ENCODE assay signal across 10 mouse cellular contexts in the genomic region with DNA sequence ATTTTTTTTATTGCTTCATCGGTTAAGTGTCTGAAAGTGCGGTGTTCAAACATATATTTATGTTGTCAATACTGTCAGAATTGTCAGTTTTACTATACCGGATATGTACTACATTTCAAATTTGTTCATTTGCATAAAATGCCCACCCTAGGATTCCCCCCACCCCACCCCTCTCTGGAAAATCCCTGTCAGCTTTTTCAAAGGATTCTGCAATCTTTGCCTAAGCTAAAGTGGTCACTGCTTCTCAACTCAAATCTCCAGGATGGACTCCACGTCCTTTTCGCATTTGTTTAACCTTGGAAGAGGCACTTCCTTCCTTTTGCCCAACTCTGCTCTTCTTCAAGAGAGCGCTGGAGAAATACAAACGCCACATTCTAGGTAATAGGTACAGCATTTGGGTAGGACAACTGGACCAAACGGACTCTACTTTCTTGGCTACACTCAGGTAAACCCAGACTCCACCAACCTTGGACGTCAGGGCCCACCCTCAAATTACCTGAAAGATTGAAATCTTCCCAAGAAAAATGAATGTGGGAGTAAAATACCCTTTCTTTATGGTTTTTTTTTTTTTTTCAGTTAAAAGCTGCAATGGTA. TPM values are rescaled to one million over a fixed set of nuclear protein-coding genes. Genes with fewer than 3 reads are reported as not detected.
DNase-seq lines count a peak whose midpoint lies in the region; ATAC-seq lines count a peak whose summit lies in the region.
"Had no signal": no experiment of that assay in that cellular context is flagged by ENCODE, and none has a peak within 500 bp of the region (broad histone marks: within the 10 kb centered on the region; RNA-seq: fewer than 3 reads in every experiment).

No protein-coding gene starts in this region.

- peaks cover 15% of the 10 kb centered on the region for H3K4me1 ChIP-seq in neural tube, embryonic 11.5 days (ENCODE audit: control insufficient read depth, insufficient read depth, low read length)
- peaks cover 44% of the 10 kb centered on the region for H3K4me1 ChIP-seq in midbrain, embryonic 13.5 days (replicated peaks)

- intact Hi-C loops in gastrocnemius, postnatal 36 days (cut with DNase I), result no loop called here

- H3K36me3 ChIP-seq in neural tube, embryonic 11.5 days (ENCODE audit: control insufficient read depth, insufficient read depth, low read length), result no peaks in the 10 kb centered on the region
- H3K36me3 ChIP-seq in midbrain, embryonic 13.5 days, result no peaks in the 10 kb centered on the region
- H3K36me3 ChIP-seq: limb, embryonic 13.5 days had no signal

- peak overlapping the region; percentile 6; the same call in 1 of the 2 replicates for H3K4me2 ChIP-seq in neural tube, embryonic 11.5 days (ENCODE audit: low read depth)
- H3K4me2 ChIP-seq in midbrain, embryonic 13.5 days (replicated peaks), result peak overlapping the region; percentile 71
- H3K4me2 ChIP-seq: limb, embryonic 13.5 days had no signal

- H3K27me3 ChIP-seq in neural tube, embryonic 11.5 days (ENCODE audit: control insufficient read depth, insufficient read depth, low read length), result no peaks in the 10 kb centered on the region
- peaks cover 70% of the 10 kb centered on the region for H3K27me3 ChIP-seq in midbrain, embryonic 13.5 days

- ATAC-seq in neural tube, embryonic 11.5 days (ENCODE audit: insufficient read depth, low FRiP score, low TSS enrichment), result no peak
- no peak for ATAC-seq in midbrain, embryonic 13.5 days

- no peak overlapping the region for H3K4me3 ChIP-seq in neural tube, embryonic 11.5 days (ENCODE audit: low read depth, low read length)
- peak overlapping the region; percentile 71 for H3K4me3 ChIP-seq in midbrain, embryonic 13.5 days (replicated peaks)
- H3K4me3 ChIP-seq: limb, embryonic 13.5 days had no signal

- H3K9me3 ChIP-seq in neural tube, embryonic 11.5 days (ENCODE audit: control insufficient read depth, low read length), result no peaks in the 10 kb centered on the region
- no peaks in the 10 kb centered on the region for H3K9me3 ChIP-seq in midbrain, embryonic 13.5 days
- H3K9me3 ChIP-seq: limb, embryonic 13.5 days had no signal

- WGBS in neural tube, embryonic 11.5 days, result 27% methylated on average over 9 of the region's 9 CpGs
- WGBS in midbrain, embryonic 13.5 days, result 8% methylated on average over 9 of the region's 9 CpGs

- DNase-seq in adrenal gland, adult 2 months, result peak; percentile 41
- DNase-seq in adrenal gland, adult 8-10 months, result no peak
- DNase-seq in neural tube, embryonic 11.5 days (ENCODE audit: low spot score), result no peak
- no peak for DNase-seq in neural tube, embryonic 10.5 days (ENCODE audit: extremely low spot score, low spot score)
- DNase-seq in gastrocnemius, postnatal 36 days, result no peak
- DNase-seq in MN1 (ENCODE audit: low spot score), result no peak
- no peak for DNase-seq in spleen, postnatal 10 days (ENCODE audit: low spot score in 2 of 2)
- DNase-seq: thymus, postnatal 25 days had no signal

- H3K27ac ChIP-seq in neural tube, embryonic 11.5 days (ENCODE audit: low read depth, low read length), result no peak overlapping the region
- peak overlapping the region; percentile 30; the same call in 1 of the 2 replicates for H3K27ac ChIP-seq in midbrain, embryonic 13.5 days
- H3K27ac ChIP-seq: limb, embryonic 13.5 days had no signal

- H3K9ac ChIP-seq in neural tube, embryonic 11.5 days (ENCODE audit: low read length), result no peak overlapping the region
- H3K9ac ChIP-seq in midbrain, embryonic 13.5 days (replicated peaks), result peak overlapping the region; percentile 46; the same call in 1 of the 2 replicates
- H3K9ac ChIP-seq: limb, embryonic 13.5 days had no signal

RNA-seq across cellular contexts. Expression of a gene that starts 7.8 kb away (rescaled TPM):
- 100 to 1,000 TPM; 211 to 303 TPM for total RNA-seq in adrenal gland, adult 2 months (2021)
- 85.4 and 124 TPM in 2 replicates for polyA plus RNA-seq in adrenal gland, adult 2 months (2012; rRNA removed)
- total RNA-seq in adrenal gland, adult 8-10 months (2022), result 100 to 1,000 TPM; 197 to 340 (median 252) TPM
- 111 and 117 TPM in 2 replicates for polyA plus RNA-seq in neural tube, embryonic 11.5 days (2014; fragmentation: Nextera tagmentation; extraction: Ambion mirVana)
- polyA plus RNA-seq in midbrain, embryonic 13.5 days (2015; fragmentation: Nextera tagmentation; extraction: Ambion mirVana), result 69.4 and 79.0 TPM in 2 replicates
- under 1 TPM; 0.86 to 0.97 TPM for total RNA-seq in gastrocnemius, postnatal 36 days (2021)

Comparison
In these comparisons a context has a peak if more than half of its experiments do, and no peak if none do; other contexts are left out.
1. RNA of a gene that starts 7.8 kb away (total RNA-seq): 211 to 303 TPM in adrenal gland, adult 2 months and 197 to 340 TPM in adrenal gland, adult 8-10 months; 0.86 to 0.97 TPM in gastrocnemius, postnatal 36 days; every median in the first group is over 100 times any median in the second.